ENCODE assay signal across 13 mouse cellular contexts in genomic region chr5:121817551-121817950, GRCm38 (mm10).
"Had no signal": no experiment of that assay in that cellular context is flagged by ENCODE, and none has a peak within 500 bp of the region (broad histone marks: within the 10 kb centered on the region; RNA-seq: fewer than 3 reads in every experiment).

No protein-coding gene starts in this region.

- H3K27ac ChIP-seq: kidney, embryonic 15.5 days; limb, embryonic 12.5 days; liver, embryonic 15.5 days; midbrain, embryonic 10.5 days; midbrain, embryonic 15.5 days; neural tube, embryonic 13.5 days had no signal

- H3K4me1 ChIP-seq: midbrain, embryonic 10.5 days; midbrain, embryonic 15.5 days had no signal

- DNase-seq: kidney, adult 18-20 months; lung, adult 2 months; lung, postnatal 36 days; retina, postnatal 1 day; right cerebral cortex, postnatal 4 days; spleen, adult 18-20 months; thymus, postnatal 36 days had no signal

- H3K4me3 ChIP-seq: kidney, embryonic 15.5 days; limb, embryonic 12.5 days; liver, embryonic 15.5 days; midbrain, embryonic 10.5 days; midbrain, embryonic 15.5 days; neural tube, embryonic 13.5 days had no signal

- H3K27me3 ChIP-seq: kidney, embryonic 15.5 days; limb, embryonic 12.5 days; liver, embryonic 15.5 days; midbrain, embryonic 15.5 days; neural tube, embryonic 13.5 days had no signal
